Mouse (Mus musculus) induced T-regulatory cell, adult 2 months (primary cell): ENCODE results near the gene Gm9918.
A peak's percentile ranks its signal among the peaks of the same experiment; 100 is the strongest.

Experiments used
- DNase-seq: peaks from one replicate; pipeline ENCODE4 v3.0.0-alpha.2; 2012; ENCODE audit warnings: low read depth

The Gm9918 gene

GRCm38 (mm10) chr15:102278726-102279091, 8.3 kb downstream of the Gm9918 start:
- DNase-seq: no peak

DNA sequence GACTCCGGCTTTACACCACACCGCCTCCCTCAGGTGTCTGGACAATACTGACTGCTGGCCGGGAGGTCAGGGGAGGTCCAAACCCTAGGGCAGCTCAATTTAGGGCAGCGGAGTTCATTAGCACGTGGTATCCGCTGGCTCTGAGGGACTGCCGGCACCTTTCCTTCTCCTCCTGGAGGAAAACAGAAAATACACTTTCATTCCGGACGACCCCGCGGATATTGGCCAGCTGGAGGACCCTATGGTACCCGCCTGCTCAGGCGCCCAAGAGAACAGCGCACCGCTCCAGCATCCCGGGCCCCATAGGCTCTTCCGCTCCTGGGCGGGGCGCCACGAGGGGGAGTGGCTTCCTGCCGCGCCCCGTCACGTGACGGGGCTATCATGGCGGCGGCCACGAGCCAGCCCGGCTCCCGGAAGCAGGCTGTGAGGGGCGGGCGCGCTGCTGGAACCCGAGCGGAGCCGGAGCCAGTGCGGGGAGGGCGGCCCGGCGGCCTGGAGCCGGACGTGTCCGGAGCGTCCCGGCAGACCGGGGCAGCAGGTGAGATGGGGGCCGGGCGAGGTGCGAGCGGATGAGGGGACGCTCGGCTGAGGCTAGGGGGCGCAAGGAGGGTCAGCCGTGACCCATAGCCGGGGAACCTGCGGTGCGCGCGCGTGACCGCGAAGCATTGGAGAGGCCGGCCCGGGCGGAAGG, 8.9 kb downstream of the Gm9918 start, which contains the start of gene Mfsd5:
Gene Mfsd5 (plus strand): TSS at position 363 of the 691 bp plus-strand sequence.
- peak; percentile 95 for DNase-seq

GRCm38 (mm10) chr15:102279783-102280520, 9.6 kb downstream of the Gm9918 start:
- DNase-seq: no peak

DNA sequence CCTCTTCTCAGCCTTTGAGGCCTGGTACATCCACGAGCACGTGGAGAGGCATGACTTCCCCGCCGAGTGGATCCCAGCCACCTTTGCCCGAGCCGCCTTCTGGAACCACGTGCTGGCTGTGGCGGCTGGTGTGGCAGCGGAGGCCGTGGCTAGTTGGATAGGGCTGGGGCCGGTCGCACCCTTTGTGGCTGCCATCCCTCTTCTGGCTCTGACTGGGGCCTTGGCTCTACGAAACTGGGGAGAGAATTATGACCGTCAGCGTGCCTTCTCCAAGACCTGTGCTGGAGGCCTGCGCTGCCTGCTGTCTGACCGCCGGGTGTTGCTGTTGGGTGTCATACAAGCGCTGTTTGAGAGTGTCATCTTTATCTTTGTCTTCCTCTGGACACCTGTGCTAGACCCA, 10.3 kb downstream of the Gm9918 start:
- no peak for DNase-seq

- DNase-seq: no peak
These were observed 12.3 kb downstream of the Gm9918 start for GRCm38 (mm10) chr15:102282463-102283292.

- no peak for DNase-seq
These were observed 13.3 kb downstream of the Gm9918 start for GRCm38 (mm10) chr15:102283648-102284047.

GRCm38 (mm10) chr15:102287395-102287794, 17.0 kb downstream of the Gm9918 start:
- DNase-seq: peak; percentile 81

DNA sequence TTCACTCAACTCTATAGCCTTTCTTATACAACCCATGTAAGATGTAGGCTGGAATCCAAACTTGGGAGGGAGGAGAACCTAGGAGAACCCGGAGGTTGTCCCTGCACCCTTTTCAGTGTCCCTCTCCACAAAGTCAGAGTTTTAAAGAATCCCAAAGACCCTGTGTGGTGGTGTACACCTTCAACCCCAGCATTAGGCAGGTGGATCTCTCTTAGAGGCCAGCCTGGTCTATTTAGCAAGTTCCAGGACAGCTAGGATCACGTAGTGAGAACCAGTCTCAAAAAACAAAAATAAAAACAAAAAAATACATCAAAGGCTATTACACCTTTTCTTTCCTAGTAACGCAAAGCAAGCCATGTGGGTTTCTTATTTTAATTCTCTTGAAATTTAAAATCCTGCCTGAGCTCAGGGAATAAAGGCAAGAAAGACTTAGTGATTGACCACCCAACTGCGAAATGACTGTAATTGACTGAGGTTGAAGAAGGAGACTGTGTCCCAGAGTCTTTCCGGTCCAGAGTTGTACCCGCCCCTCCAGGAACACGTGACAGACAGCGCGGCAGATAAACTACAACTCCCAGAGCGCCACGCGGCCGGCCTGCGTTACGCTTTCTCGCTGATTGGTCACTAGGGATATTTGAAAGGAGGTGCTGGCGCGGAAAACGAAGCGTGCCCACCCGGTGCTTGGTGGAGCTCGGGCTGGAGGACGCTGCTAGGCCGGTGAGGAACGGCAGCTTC, 25.4 kb downstream of the Gm9918 start, which contains the start of gene Espl1:
Gene Espl1 (plus strand): TSS at position 634 of the 735 bp plus-strand sequence.
- DNase-seq: peak; percentile 95

DNA sequence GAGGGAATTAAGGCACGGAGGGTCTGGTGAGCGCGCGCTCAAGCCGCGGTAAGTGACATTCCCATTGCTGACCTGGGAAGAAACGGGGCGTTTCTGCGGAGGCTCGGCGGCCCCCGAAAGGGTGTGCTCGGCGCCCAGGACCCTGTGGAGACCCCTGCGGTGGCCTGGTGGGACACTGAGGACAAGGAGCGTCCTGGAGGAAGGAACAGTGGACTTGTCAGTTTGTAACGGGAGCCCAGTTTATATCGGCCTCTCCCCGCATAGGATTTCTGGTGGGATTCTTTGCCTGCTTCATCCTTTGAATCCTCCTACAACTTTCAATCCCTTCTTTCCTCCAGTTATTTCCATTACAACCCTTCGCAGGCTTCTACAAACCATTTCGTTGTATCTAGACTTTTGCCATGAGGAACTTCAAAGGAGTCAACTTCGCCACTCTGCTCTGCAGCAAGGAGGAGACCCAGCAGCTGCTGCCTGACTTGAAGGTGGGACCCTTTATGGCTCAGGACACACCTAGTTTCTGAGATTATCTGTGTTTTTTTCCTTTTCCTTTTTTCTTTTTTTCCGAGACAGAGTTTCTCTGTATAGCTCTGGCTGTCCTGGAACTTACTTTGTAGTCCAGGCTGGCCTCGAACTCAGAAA, 26.1 kb downstream of the Gm9918 start:
- no peak for DNase-seq

- DNase-seq: no peak
These were observed 32.2 kb downstream of the Gm9918 start for GRCm38 (mm10) chr15:102302542-102302941.

GRCm38 (mm10) chr15:102308717-102309116, 38.4 kb downstream of the Gm9918 start:
- DNase-seq: no peak

GRCm38 (mm10) chr15:102310074-102310845, 39.9 kb downstream of the Gm9918 start:
- no peak for DNase-seq

- DNase-seq: no peak
These were observed 41.1 kb downstream of the Gm9918 start for GRCm38 (mm10) chr15:102311489-102311888.

DNA sequence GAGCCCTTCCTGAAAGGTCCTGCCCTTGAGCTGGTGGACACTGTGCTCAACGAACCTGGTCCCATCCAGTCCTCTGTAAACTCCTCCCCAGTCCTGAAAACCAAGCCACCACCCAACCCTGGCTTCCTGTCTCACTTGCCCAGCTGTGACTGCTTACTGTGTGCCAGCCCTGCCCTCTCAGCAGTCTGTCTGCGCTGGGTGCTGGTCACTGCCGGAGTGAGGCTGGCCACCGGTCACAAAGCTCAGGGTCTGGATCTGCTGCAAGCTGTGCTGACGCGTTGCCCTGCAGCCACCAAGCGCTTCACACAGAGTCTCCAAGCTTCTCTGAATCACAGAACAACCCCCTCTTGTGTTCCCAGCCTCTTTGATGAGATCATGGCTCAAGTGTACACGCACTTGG, 44.9 kb downstream of the Gm9918 start:
- no peak for DNase-seq

DNA sequence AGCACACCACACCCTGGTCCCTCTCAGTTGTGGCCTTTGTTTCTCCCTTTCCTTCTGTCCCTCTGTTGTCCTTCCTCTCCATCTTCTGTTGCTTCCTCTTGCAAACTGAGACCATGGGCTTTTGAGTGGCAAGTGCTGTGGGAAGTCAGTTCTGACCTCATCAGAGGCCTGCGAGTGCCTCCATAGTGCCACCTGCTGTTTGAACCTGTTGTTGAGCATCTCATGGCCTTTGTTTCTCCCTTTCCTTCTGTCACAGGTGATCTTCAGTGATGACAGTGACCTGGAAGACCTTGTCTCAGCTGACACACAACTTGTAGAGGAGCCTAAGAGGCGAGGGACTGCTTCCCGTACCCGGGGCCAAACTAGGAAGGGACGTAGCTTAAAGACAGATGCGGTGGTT, 45.9 kb downstream of the Gm9918 start:
- peak; percentile 78 for DNase-seq
